Mouse (Mus musculus): Measurements from ENCODE around the gene Mefv.

- TF ChIP-seq CTCF (conservative IDR thresholded peaks at IDR 0.05; ENCODE audit: low read length) (no peak), POU5F1 (IDR thresholded peaks at IDR 0.05; ENCODE audit: borderline replicate concordance, low read length) (no peak), NANOG (IDR thresholded peaks at IDR 0.05; ENCODE audit: borderline replicate concordance, low read length) (no peak)
These were observed 31.1 kb upstream of the Mefv start for GRCm38 (mm10) chr16:3748976-3749375.

Data from E14TG2a.4 (cell line).